Mouse (Mus musculus) heart, embryonic 12.5 days (tissue): ENCODE data around the gene Fam166b. TPM values are rescaled to one million over a fixed set of nuclear protein-coding genes. Genes with fewer than 3 reads are reported as not detected.

Source experiments
- ATAC-seq: fragments of 200-750 bp; cut with Nextera tagmentation; 2 replicates; pipeline ENCODE4 v1.8.0; 2017; ENCODE audit warnings: moderate TSS enrichment, moderate library complexity; ENCODE audit not compliant: insufficient number of reproducible peaks, low FRiP score
- H3K27ac ChIP-seq: fragments of 300-500 bp; sonication (generic); 2 replicates; pipeline ENCODE4 v1.5.1; 2016; ENCODE audit warnings: mild to moderate bottlenecking, moderate library complexity; ENCODE audit not compliant: poor library complexity, severe bottlenecking
- H3K27me3 ChIP-seq: fragments of 300-500 bp; sonication (generic); replicated peaks from 2 replicates; pipeline ENCODE4 v1.6.1; 2016; ENCODE audit warnings: mild to moderate bottlenecking, moderate library complexity
- H3K36me3 ChIP-seq: fragments of 300-500 bp; sonication (generic); 2 replicates; pipeline ENCODE4 v1.6.1; 2016; ENCODE audit warnings: mild to moderate bottlenecking, moderate library complexity
- H3K4me1 ChIP-seq: fragments of 300-500 bp; sonication (generic); replicated peaks from 2 replicates; pipeline ENCODE4 v1.6.1; 2016; ENCODE audit warnings: mild to moderate bottlenecking
- H3K4me2 ChIP-seq: fragments of 300-500 bp; sonication (generic); 2 replicates; pipeline ENCODE4 v1.6.1; 2016; ENCODE audit warnings: mild to moderate bottlenecking, moderate library complexity
- H3K4me3 ChIP-seq: fragments of 300-500 bp; sonication (generic); 2 replicates; pipeline ENCODE4 v1.5.1; 2016; ENCODE audit warnings: mild to moderate bottlenecking
- H3K9ac ChIP-seq: fragments of 300-500 bp; sonication (generic); 2 replicates; pipeline ENCODE4 v1.6.1; 2016; ENCODE audit warnings: mild to moderate bottlenecking, moderate library complexity
- H3K9me3 ChIP-seq: fragments of 300-500 bp; sonication (generic); replicated peaks from 2 replicates; pipeline ENCODE4 v1.6.1; 2016; ENCODE audit warnings: mild to moderate bottlenecking, moderate library complexity
- WGBS: fragments of 180-500 bp; shearing (Covaris S2); methylation state at CpG from one replicate; pipeline ENCODE4 v1.1.7; 2016; 5-methylcytosine and 5-hydroxymethylcytosine counted together
- polyA plus RNA-seq: library from polyadenylated mRNA; unstranded; fragments of >200 nt; fragmentation: Nextera tagmentation; extraction: Ambion mirVana; gene quantifications from 2 replicates; pipeline ENCODE4 v1.2.1, GENCODE M21; 2016

Fam166b gene
- polyA plus RNA-seq, 1 experiment from 2014 or later: not detected

DNA sequence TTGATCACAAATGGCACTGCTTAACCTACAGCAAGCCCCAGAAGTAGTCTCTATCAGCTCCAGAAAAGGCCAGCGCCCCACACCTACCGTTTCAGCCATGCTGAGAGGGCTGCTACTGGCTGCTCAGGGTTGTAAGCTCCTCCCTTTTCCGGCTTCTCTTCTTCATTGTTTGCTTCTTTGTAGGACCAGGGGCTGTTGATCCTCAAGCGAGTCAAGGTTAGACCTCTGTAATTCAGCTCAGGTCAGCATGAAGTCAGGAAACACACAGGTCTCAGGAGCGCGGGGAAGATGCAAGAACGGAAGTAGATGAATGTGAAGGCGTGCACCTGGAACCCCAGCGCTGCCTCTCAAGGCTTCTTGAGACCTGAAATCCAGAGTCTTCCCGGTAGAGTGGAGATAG is 24.2 kb downstream of the Fam166b start:
- H3K27me3 ChIP-seq: no peaks in the 10 kb centered on the region
- H3K9ac ChIP-seq: no peak overlapping the region
- H3K27ac ChIP-seq: no peak overlapping the region
- 88% methylated on average over 10 of the region's 10 CpGs for WGBS
- H3K4me1 ChIP-seq: peaks cover 50% of the 10 kb centered on the region
- no peak overlapping the region for H3K4me2 ChIP-seq
- no peak for ATAC-seq
- 0 out of 2 replicates have a peak, but pooled peaks cover 6% of the 10 kb centered on the region for H3K36me3 ChIP-seq
- H3K9me3 ChIP-seq: no peaks in the 10 kb centered on the region
- H3K4me3 ChIP-seq: no peak overlapping the region

- H3K27ac ChIP-seq: 0 out of 2 replicates have a peak overlapping the region, but pooled peaks have one; percentile 1
- no peak overlapping the region for H3K4me2 ChIP-seq
- H3K4me1 ChIP-seq: peaks cover 62% of the 10 kb centered on the region
- no peaks in the 10 kb centered on the region for H3K9me3 ChIP-seq
- H3K4me3 ChIP-seq: no peak overlapping the region
- no peak for ATAC-seq
- H3K27me3 ChIP-seq: no peaks in the 10 kb centered on the region
- H3K9ac ChIP-seq: no peak overlapping the region
- WGBS: 63% methylated on average over 9 of the region's 9 CpGs
- no peaks in the 10 kb centered on the region for H3K36me3 ChIP-seq
These were observed 26.7 kb downstream of the Fam166b start for GRCm38 (mm10) chr4:43402212-43402611.

DNA sequence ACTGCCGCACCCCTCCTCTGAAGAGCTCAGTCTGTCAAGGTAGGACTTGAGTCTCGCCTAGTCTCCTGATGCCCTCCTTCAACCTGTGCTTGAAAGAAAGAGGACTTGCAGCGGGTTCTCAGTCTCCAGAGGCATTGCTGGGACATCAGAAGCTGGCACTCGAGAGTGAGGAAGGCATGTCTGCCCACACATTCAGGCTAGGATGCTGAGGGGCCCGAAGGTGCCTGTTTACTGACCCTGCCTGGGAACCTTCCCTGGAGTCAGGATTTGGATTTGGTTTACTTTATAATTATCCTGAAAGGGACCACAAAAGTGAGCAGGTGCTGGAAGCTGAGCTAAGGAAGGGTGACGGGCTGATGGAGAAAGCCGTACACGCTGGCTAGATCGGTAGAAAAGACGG is 27.4 kb downstream of the Fam166b start:
- no peaks in the 10 kb centered on the region for H3K36me3 ChIP-seq
- ATAC-seq: no peak
- peaks cover 56% of the 10 kb centered on the region for H3K4me1 ChIP-seq
- H3K9ac ChIP-seq: 0 out of 2 replicates have a peak overlapping the region, but pooled peaks have one; percentile 20
- no peaks in the 10 kb centered on the region for H3K9me3 ChIP-seq
- peak overlapping the region; percentile 16; the same call in 1 of the 2 replicates for H3K4me2 ChIP-seq
- peak overlapping the region; percentile 22 for H3K27ac ChIP-seq
- WGBS: 79% methylated on average over 10 of the region's 10 CpGs
- H3K27me3 ChIP-seq: no peaks in the 10 kb centered on the region
- no peak overlapping the region for H3K4me3 ChIP-seq

- H3K9me3 ChIP-seq: no peaks in the 10 kb centered on the region
- 0 out of 2 replicates have a peak overlapping the region, but pooled peaks have one; percentile 20 for H3K9ac ChIP-seq
- peaks cover 54% of the 10 kb centered on the region for H3K4me1 ChIP-seq
- 36% methylated on average over 10 of the region's 10 CpGs for WGBS
- no peak for ATAC-seq
- no peak overlapping the region for H3K4me3 ChIP-seq
- peak overlapping the region; percentile 16; the same call in 1 of the 2 replicates for H3K4me2 ChIP-seq
- H3K36me3 ChIP-seq: no peaks in the 10 kb centered on the region
- peak overlapping the region; percentile 22 for H3K27ac ChIP-seq
- no peaks in the 10 kb centered on the region for H3K27me3 ChIP-seq
These were observed 28.0 kb downstream of the Fam166b start for GRCm38 (mm10) chr4:43400976-43401375.

DNA sequence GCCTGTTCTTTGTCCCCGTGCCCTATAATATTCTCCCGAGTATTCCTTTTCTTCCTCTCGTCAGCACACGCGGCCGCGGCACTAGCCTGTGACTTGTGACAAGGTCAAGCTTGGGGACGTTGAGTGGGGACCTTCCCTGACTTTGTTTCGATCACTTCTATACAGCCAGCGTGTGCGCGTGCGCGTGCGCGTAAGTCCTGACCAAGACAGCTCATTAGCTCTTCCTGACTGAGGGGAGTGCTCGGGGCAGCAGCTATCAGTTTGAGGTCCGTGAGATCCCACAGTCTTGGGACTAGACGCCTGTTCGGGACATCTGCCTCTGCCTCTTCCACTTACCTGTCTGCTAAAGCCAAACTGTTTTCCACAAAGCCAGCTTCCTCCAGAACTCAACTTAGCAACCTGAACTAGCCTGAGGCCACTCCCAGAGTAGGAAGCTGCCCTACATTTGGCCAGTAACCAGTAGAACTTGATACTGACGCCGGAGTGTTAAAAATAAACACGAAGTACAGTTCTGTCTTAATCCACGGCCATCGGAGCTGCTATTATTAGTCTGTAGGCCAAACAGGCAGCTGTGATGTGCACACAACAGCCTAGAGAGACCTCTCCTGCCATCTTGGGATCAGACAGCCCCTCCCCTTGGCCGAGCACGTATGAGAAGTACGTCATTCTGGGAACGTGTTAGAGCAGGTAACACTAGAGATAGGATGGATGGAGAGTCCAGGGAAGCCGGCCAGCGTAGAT is 29.4 kb downstream of the Fam166b start:
- H3K4me3 ChIP-seq: peak overlapping the region; percentile 11; the same call in 1 of the 2 replicates
- H3K36me3 ChIP-seq: no peaks in the 10 kb centered on the region
- no peaks in the 10 kb centered on the region for H3K27me3 ChIP-seq
- WGBS: 46% methylated on average over 31 of the region's 31 CpGs
- peak overlapping the region; percentile 53 for H3K9ac ChIP-seq
- H3K27ac ChIP-seq: peak overlapping the region; percentile 95
- H3K4me2 ChIP-seq: peak overlapping the region; percentile 60
- peaks cover 58% of the 10 kb centered on the region for H3K4me1 ChIP-seq
- peak; percentile 54; the same call in 1 of the 2 replicates for ATAC-seq
- H3K9me3 ChIP-seq: no peaks in the 10 kb centered on the region

DNA sequence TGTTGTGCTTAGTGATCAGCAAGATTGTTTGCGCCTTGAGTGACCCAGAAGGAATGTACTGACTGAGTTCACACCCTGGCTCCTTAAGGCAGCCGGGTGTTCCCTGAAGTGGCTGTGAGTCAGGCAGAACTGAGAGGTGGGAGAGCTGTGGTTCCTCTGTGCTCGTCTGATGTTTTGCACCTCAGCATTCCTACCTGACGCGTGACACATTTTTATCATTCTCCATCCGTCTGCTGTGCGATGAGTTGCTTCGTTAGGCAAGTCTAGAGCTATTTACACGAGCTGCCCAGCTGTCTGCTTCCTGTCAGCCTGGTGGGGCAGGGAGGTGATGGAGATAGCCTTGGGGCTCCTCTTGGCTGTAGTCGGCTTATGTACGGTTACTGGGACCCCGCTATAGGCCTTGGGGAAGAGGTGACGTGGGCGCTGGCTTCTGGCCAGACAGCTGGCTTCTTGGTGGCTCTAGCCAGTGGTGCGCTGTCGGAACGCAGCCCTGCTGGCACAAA is 30.1 kb downstream of the Fam166b start:
- Histone ChIP-seq H3K4me2 (peak overlapping the region; percentile 60), H3K36me3 (no peaks in the 10 kb centered on the region), H3K9me3 (no peaks in the 10 kb centered on the region), H3K27ac (peak overlapping the region; percentile 95), H3K27me3 (no peaks in the 10 kb centered on the region), H3K4me1 (peaks cover 65% of the 10 kb centered on the region), H3K4me3 (peak overlapping the region; percentile 11; the same call in 1 of the 2 replicates), H3K9ac (peak overlapping the region; percentile 53)
- 16% methylated on average over 17 of the region's 17 CpGs for WGBS
- no peak for ATAC-seq

DNA sequence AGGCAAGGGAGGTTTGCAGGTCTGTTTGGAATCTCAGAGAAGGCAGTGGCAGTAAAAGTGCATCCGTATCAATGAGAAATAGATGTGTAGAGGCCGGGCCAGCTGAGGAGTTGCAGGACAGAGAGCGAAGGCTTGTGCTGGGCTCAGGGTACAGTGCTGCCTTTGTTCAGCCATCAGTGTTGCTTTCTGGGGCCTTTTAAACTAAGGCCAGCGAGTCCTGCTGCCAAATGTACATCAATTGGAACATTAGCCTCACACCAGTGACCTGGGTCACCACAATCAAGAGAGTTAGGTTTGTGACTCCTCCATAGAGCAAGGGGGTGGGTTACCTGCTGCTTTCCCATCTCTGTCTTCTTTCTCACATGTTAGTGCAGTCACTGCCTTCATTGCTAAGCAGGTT is 30.9 kb downstream of the Fam166b start:
- Histone ChIP-seq H3K27ac (peak overlapping the region; percentile 95), H3K36me3 (no peaks in the 10 kb centered on the region), H3K27me3 (no peaks in the 10 kb centered on the region), H3K9ac (peak overlapping the region; percentile 27; the same call in 1 of the 2 replicates), H3K4me2 (no peak overlapping the region), H3K4me3 (no peak overlapping the region), H3K4me1 (peaks cover 66% of the 10 kb centered on the region), H3K9me3 (no peaks in the 10 kb centered on the region)
- no peak for ATAC-seq
- WGBS: 61% methylated on average over 4 of the region's 4 CpGs

- H3K4me2 ChIP-seq: no peak overlapping the region
- no peak overlapping the region for H3K4me3 ChIP-seq
- no peaks in the 10 kb centered on the region for H3K36me3 ChIP-seq
- no peak for ATAC-seq
- H3K9me3 ChIP-seq: no peaks in the 10 kb centered on the region
- no peak overlapping the region for H3K9ac ChIP-seq
- H3K27ac ChIP-seq: no peak overlapping the region
- H3K4me1 ChIP-seq: peaks cover 56% of the 10 kb centered on the region
- 80% methylated on average over 5 of the region's 5 CpGs for WGBS
- H3K27me3 ChIP-seq: no peaks in the 10 kb centered on the region
These were observed 32.6 kb downstream of the Fam166b start for GRCm38 (mm10) chr4:43396381-43396780.

- Histone ChIP-seq H3K9me3 (no peaks in the 10 kb centered on the region), H3K4me3 (no peak overlapping the region), H3K27me3 (no peaks in the 10 kb centered on the region), H3K4me1 (peaks cover 52% of the 10 kb centered on the region), H3K4me2 (no peak overlapping the region), H3K36me3 (no peaks in the 10 kb centered on the region), H3K9ac (no peak overlapping the region), H3K27ac (peak overlapping the region; percentile 13; the same call in 1 of the 2 replicates)
- 74% methylated on average over 9 of the region's 9 CpGs for WGBS
- no peak for ATAC-seq
These were observed 33.1 kb downstream of the Fam166b start for GRCm38 (mm10) chr4:43395836-43396235.

GRCm38 (mm10) chr4:43395147-43395546 is 33.8 kb downstream of the Fam166b start:
- H3K9me3 ChIP-seq: no peaks in the 10 kb centered on the region
- H3K36me3 ChIP-seq: no peaks in the 10 kb centered on the region
- peak overlapping the region; percentile 60; the same call in 1 of the 2 replicates for H3K9ac ChIP-seq
- H3K4me3 ChIP-seq: no peak overlapping the region
- peaks cover 50% of the 10 kb centered on the region for H3K4me1 ChIP-seq
- ATAC-seq: no peak
- no peaks in the 10 kb centered on the region for H3K27me3 ChIP-seq
- peak overlapping the region; percentile 91 for H3K27ac ChIP-seq
- 65% methylated on average over 5 of the region's 5 CpGs for WGBS
- H3K4me2 ChIP-seq: peak overlapping the region; percentile 48

DNA sequence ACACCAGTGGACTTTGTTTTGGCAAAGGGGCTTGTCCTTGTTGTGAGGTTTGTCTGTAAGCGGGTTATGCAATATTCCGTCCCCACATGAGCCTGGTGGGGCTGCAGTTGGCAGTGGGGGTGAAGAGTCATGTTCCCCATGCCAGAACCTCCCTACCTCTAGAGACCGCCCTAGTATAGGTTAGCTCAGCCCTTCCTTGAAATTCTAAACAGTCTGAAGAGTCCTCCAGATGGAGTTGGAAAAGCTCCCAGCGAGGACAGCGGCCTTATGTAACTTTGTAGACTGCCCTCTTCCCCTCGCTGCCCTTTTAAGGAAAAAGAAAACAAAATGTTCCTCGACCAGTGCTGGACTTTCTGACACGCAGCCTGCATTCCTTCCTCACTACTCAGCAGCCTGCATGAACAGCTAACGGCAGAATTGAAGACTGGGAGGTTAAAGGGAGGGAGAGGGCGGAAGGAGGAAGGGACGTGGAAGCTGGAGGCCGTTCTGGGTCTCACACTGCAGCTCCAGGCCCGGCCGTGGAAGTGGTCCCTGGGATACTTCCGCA is 34.5 kb downstream of the Fam166b start:
- H3K9ac ChIP-seq: peak overlapping the region; percentile 60; the same call in 1 of the 2 replicates
- no peaks in the 10 kb centered on the region for H3K27me3 ChIP-seq
- H3K9me3 ChIP-seq: no peaks in the 10 kb centered on the region
- WGBS: 19% methylated on average over 15 of the region's 15 CpGs
- H3K4me2 ChIP-seq: peak overlapping the region; percentile 48
- ATAC-seq: peak; percentile 69
- H3K36me3 ChIP-seq: no peaks in the 10 kb centered on the region
- H3K4me3 ChIP-seq: 0 out of 2 replicates have a peak overlapping the region, but pooled peaks have one; percentile 2
- peak overlapping the region; percentile 91 for H3K27ac ChIP-seq
- H3K4me1 ChIP-seq: peaks cover 50% of the 10 kb centered on the region
